Mouse (Mus musculus) heart, adult 2 months (tissue): Measurements from ENCODE around the gene Zbtb3.

Source experiments
- CTCF ChIP-seq: fragments of 200-600 bp; IDR thresholded peaks from 2 replicates; pipeline ENCODE4 v1.8.1; 2022; ENCODE audit warnings: antibody characterized with exemption, mild to moderate bottlenecking, moderate library complexity
- EP300 ChIP-seq: fragments of 200-500 bp; IDR thresholded peaks from 2 replicates; pipeline ENCODE4 v1.6.1; 2011; ENCODE audit warnings: low read depth, low read length, control low read depth; ENCODE audit not compliant: insufficient read depth
- POLR2A ChIP-seq: fragments of 200-500 bp; IDR thresholded peaks from 2 replicates; pipeline ENCODE4 v1.6.1; 2011; ENCODE audit warnings: mild to moderate bottlenecking, low read depth, low read length, control low read depth; ENCODE audit not compliant: insufficient read depth

DNA sequence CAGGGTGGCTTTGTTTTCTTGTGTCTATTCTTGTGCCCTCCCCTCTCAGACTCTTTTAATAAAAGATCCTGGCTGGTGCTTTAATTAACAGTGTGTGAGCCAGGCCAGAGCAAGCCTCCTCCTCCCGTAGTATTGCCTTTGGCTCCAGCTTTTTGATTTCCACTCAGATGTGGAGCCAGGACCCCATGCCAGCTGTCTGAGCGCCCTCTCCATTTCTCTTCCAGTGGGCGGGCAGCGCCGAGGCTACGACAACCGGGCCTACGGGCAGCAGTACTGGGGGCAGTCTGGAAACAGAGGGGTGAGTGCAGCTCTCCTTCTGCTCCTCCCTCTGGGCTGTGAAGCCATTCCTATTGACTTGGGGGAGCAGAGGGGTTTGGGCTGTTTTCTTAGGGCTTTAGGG, 28.3 kb downstream of the Zbtb3 start:
- TF ChIP-seq CTCF (no peak), EP300 (no peak), POLR2A (no peak)
